Mouse (Mus musculus): Measurements from ENCODE around the gene Sez6l.

Gene Sez6l

DNA sequence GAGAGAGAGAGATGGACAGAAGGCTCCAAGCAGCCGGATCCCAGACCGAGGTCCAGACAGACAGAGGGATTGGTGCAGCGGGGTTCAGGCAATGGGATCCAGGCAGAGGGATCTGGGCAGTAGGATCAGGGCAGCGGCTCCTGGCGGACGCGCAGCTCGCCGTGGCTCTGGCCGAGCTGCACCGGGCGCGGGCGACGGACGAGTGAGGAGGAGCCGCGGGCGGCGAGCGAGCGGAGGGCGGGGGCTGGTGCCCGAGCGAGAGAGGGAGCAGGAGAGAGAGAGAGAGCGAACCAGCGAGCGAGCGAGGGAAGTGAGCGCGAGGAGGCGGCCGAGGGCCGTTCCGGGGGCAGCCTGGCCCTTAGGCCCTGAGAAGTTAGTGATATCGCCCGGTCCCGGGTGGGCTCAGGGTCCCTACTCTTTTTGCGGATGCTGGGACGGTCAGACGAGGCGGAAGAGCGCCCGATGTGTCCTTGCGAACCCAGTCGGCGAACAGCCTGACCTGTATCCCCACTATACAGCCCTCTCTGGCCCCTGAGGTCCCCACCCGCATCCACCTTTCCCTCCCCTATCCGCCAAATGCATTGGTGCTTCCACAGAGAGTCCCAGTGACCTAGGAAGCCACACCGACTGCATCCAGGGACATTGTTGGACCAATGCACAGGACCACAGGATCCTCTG lies at the start of gene Sez6l:
Gene Sez6l (minus strand): TSS at position 193 of the 678 bp plus-strand sequence.
- in situ Hi-C loops (cut with MboI, MseI): no loop called here

DNA sequence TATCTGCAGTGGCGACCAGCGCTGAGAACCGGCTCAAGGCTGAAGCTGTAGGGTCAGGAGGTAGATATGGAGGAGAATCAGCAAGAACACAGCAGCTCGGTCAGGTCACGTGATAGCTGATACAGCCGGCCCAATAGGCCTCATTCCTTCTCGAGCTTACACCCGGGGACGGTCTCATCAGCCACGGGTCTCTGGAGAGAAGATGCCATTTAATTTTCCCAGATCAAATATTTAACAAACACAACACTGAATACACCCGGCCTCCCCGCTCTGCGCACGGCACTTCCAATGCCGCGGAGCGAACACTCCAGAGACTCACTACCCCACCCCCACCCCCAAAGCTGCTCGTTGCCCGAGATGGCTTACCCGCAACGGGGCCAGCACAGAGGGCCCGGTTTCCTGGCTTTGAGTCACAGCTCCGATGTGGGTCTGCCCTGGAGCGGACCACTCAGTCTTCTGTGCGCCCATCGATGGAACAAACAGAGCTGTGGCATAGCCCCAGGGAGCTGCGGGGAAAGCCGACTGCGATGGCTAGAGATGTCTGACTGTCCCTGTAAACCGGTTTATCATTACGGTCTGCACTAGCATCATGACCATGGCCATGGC lies 48.7 kb upstream of the Sez6l start:
- in situ Hi-C loops (cut with MboI, MseI): no loop called here

DNA sequence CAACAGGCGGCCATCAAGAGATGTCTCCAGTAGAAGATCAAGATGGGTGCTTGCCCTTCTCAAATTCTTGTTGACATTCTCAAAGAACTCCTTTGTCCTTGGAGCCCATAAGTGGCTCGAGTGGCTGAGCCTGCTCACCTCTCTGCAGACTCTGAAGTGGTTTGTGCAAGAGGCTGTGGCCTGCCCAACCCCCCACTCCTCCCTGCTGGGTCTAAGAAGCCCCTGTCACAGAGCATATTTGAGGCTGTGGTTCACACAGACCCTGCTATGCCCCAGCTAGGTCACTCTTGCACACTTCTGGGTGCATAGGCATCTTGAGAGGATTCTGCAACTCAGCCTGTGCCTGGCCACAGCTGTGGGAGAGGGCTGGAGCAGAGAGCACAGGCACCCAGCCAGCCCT lies 46.0 kb upstream of the Sez6l start:
- in situ Hi-C loops (cut with MboI, MseI): no loop called here

DNA sequence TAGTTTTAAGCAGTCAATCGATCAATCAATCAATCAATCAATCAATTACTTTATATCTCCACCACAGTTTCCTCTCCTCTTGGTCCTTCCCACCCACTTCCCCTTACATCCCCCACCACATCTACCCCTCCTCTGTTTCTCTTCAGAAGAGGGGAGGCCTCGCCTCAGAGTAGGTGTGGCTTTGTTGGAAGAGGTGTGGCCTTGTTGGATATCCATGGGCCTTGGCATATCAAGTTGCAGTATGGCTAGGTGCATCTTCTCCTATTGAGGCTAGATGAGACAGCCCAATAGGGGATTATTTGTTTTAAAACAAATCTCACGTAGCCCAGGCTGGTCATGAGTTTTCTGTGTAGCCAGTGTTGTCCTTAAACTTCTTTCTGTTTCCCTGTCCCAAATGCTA lies 43.3 kb upstream of the Sez6l start:
- in situ Hi-C loops (cut with MboI, MseI): no loop called here

DNA sequence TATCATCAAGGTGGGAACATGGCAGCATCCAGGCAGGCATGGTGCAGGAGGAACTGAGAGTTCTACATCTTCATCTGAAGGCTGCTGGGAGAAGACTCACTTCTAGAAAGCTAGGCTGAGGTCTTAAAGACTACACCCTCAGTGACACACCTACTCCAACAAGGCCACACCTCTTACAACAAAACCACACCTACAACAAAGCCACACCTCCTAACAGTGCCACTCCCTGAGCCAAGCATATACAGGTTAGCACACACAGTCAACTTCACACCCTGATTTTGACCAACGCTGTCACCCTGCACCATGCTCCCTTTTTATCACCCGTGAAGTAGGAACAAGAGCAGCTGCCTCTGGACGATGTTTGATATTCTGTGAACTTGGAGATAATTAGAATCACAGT lies 42.4 kb upstream of the Sez6l start:
- in situ Hi-C loops (cut with MboI, MseI): no loop called here

DNA sequence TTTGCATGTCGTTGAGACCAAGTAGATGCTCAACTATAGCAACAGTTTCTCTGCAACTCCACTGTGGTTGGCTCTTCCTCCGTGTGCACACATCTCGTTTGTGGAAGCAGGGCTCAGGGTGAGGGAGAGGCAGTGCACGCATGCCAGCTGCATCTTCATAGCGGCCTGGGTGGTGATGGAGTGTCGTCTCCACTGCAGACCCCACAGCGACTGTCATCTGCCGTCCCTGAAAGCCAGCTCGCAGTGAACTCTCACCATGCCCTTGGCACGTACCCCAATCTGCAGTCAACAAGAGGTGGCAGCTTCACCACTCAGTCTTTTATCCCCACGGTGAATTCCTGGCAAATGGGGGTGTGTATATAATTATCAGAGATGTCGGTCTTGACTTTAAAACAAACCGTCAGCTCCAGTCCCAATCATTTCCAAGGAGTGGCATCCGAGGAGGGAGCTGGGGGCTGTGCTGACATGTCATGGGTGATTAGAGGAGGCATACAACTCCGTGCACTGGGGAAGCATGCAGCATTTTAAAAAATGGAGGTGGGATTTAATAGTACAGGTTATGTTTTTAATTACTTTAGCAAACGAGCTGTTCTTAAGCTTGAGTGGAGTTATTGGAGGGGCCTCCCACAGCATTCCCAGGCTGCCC lies 40.7 kb upstream of the Sez6l start:
- in situ Hi-C loops (cut with MboI, MseI): no loop called here

DNA sequence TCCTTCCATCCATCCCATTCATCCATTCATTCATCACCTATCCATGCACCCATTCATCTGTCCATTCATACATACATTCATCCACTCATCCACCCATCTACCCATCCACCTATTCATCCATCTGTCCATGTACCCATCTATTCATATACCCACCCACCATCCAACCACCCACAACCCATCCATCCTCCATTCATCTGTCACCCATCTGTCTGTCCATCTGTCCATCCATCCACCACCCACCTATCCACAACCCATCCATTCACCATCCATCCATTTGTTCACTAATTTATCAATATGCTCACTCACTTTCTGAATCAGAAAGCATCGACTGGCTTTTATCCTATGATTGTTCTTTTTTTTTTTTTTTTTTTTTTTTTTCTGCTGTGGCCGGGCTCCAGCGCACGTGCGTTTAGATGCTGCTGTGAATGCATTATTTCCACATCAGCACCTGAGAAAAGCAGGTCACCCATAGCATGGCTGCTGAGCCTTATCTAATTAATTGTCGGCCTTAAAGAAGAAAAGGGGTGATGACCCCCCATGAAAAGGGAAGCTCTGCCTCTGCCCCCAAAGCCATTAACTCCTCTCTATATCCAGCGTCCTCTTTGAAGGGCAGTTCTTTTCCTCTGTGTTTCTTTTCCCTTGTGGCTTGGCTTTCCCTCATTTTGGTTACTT lies 39.1 kb upstream of the Sez6l start:
- in situ Hi-C loops (cut with MboI, MseI): no loop called here

DNA sequence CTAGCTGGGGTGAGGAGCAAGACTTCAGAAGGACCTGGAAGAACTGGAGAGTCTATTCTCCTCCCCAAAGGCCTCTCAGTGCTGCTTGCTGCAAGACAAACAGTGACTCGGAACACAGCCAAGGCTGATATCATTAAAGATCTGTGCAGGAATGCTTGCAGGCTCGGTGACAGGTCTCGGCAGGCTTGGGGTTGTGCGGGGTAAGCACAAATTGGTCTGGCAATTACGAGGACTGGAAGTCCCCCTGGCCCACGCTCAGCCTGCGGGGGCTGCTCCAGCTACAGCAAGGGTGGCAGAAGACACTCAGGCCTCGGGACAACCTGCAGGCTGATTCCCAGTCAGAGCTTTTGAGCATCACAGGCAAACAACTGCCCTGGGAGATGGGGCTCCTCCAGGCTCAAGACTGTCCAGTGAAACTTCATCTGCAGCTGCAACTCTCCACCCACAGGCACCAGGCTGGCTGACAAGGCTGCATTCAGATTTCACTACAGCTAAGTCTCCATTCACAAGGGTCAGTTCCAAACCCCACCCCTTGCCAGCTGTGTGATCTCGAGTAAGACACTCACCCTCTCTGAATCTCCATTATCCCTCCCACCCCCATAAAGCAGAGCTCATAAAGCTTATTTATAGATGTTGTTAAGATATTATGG lies 31.0 kb upstream of the Sez6l start:
- in situ Hi-C loops (cut with MboI, MseI): no loop called here

DNA sequence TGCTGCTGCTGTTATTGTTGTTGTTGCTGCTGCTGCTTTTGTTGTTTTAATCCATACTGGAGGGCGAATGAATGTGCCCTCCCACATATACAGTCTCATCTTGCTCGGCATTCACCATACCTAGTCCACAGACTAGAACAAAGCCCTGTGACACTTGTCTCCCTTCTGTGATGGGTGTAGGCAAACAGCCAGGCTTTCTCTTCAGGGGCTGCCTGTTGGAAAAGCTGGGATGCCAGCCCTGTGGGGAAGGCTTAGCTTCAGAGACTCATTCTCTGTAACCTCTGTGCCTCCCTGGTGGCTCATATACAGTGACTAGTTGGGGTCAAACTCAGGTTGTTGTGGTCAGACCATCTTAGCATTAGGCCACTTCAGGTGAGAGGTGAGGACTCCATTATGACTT lies 30.1 kb upstream of the Sez6l start:
- in situ Hi-C loops (cut with MboI, MseI): no loop called here

DNA sequence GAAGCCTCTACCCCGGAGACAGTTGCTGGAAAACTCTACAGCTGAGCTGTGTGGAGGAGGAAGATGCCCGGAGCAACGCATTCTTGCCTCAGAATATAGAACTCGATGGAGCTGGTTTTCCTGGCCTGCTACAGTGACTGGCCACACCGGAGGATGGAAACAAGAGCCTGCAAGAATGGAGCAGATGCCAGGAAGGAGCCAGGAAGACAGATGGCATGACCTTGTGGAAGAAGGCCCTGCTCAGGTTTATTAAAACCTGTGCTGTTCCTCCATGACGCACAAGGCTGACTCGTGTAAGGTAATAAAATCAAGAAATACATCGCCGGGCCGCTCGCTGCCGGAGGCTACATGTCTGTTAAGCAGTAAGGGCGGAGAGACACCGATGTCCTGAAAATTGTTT lies 28.4 kb upstream of the Sez6l start:
- in situ Hi-C loops (cut with MboI, MseI): no loop called here

DNA sequence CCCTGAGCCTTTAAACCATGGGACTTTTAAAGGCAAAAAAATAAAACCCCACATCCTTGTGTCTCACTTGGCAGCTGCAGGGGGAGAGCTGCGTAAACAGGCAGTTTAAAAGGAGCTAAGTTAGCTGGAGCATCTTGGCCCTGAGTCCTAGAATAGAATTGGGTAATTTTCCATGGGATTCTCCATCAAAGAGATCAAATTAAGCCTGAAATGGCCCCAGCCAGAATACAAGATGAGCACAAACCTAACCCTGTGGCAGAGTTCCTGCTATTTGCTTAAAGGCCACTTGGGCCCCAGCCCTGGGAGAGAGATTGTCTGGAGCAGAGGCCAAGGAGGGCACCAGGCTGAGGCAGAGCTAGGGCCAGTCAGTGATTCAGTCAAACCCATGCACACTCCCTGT lies 27.3 kb upstream of the Sez6l start:
- in situ Hi-C loops (cut with MboI, MseI): no loop called here

DNA sequence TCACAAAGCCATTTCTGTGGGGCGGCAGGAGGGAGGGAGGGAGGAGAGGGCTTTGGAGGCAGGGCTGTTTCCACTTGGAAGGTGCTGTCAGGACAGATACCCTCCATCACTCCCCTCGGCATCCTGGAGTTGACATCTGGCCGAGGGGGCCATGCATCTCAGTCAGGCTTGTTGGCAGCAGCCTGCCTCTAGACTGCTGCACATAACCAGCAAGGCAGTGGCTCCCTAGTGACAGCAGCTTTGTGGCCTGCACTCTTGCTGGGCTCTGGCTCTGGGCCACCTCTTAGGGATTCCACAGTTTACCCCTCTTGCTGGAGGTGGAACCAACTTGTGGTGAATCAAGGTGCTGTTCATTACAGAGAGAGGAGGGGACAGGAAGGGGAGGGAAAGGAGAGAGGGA lies 26.6 kb upstream of the Sez6l start:
- in situ Hi-C loops (cut with MboI, MseI): no loop called here

DNA sequence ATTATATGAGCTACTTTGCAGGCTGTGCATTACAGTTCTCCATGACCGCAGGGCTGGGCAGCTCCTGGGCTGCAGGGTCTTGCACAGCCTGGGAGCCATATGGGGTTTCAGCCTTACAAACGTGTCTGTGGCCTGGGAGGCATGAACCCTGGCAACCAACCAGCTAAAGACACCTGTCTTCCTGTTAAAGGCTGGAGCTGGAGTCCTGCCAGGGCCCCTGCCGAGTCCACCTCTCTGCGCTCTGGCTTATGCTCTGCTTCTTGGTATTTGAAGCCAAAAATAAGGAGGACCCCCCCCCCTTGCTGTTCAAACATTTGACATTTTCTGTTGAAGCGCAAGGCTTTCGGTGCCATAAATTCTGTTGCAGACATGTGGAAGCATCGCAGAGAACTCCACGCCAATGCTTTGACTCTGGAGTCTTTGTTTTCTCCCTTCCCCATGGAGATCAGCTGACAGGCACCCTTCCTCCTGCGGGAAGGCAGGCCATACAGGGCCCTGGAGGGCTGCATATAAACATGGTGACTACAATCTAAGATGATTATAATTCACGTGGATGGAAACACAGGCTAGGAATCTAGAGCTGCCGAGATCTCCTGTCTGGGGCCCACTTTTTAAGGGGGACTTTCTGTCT lies 23.4 kb upstream of the Sez6l start:
- in situ Hi-C loops (cut with MboI, MseI): no loop called here

DNA sequence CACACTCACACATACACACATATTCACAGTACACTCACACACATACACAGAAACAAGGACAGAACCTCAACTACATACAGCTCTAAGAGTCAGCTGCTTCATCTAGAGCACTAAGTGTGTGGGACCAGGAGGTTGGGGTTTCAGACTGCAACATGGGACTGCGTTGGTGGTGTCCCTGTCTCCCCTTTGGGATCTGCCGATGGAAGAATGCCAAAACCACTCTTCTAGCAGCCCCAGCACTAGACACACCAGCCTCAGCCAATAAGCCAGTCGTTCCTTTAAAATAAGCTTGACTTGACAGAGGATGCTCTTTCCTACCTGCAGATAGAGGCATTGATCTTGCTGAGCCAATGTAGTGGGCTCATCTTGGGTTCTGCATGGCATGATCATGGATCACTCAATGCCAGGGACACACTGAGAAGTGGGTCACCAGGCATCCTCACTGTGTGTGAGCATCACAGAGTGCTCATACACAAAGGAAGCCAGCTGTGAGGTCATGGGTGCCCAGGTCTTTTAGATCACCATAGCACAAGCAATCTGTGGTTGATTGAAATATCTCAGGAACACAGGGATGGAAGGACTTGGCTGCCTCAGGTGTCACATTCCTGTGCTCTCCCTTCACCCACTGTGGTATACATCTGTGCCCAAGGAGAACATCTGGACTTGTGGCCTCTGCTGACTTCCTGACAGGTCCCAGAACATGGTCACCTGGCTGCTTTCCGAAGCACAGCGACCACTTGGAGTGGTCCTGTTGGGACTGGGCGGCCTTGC lies 22.7 kb upstream of the Sez6l start:
- in situ Hi-C loops (cut with MboI, MseI): no loop called here

DNA sequence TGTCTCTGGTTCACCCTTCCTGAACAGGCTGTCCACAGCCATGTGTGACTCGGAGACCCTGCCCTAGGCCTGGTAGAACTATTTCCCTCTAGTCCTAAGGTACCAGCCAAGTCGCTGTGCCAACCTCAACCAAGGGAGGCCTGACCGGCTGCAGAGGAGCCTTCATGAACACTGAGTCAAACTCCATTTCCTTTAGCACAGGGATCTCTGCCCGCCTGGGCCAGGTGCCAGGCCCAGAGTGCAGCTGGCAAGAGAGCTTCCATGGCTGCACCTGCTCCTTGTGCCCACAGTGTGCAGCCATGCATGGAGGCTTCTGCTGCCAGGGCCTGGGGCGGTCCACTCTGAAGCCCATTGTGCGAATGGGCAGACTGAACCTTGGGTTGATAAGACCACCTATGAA lies 20.9 kb upstream of the Sez6l start:
- in situ Hi-C loops (cut with MboI, MseI): no loop called here

DNA sequence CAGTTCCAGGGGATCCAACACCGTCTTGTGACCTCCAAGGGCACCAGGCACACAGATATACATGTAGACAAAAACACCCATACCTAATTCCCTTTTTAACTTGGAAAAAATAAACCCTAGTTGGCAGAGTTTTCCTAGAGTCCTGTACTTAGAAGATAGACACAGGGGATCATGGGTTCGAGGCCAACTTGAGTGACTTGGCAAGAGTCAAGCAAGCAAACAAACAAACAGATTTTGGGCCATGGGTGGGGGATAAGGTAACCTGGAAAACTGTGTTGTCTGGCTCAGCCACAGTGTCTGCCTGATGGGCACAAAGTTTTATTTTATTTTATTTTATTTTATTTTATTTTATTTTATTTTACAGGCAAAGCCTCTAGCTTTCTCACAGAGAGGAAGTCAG lies 20.3 kb upstream of the Sez6l start:
- in situ Hi-C loops (cut with MboI, MseI): no loop called here

DNA sequence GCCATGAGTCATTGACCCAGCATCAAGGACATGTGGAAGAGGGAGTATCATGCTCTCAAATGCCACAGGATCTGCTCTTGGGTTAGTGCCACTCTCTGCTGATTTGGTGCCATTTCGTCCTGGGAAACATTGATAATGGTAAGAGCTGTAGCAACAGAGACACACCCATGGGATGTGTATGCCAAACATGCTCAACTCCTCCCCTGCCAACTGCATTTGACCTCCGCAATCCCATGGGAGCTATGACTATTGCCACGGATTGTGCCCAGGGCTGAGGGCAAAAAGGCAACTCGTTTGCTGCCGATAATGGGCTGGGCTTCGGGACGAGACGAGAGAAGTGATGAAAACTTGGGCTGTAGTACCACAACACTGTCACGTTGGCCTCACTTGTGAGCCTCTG lies 19.7 kb upstream of the Sez6l start:
- in situ Hi-C loops (cut with MboI, MseI): no loop called here

DNA sequence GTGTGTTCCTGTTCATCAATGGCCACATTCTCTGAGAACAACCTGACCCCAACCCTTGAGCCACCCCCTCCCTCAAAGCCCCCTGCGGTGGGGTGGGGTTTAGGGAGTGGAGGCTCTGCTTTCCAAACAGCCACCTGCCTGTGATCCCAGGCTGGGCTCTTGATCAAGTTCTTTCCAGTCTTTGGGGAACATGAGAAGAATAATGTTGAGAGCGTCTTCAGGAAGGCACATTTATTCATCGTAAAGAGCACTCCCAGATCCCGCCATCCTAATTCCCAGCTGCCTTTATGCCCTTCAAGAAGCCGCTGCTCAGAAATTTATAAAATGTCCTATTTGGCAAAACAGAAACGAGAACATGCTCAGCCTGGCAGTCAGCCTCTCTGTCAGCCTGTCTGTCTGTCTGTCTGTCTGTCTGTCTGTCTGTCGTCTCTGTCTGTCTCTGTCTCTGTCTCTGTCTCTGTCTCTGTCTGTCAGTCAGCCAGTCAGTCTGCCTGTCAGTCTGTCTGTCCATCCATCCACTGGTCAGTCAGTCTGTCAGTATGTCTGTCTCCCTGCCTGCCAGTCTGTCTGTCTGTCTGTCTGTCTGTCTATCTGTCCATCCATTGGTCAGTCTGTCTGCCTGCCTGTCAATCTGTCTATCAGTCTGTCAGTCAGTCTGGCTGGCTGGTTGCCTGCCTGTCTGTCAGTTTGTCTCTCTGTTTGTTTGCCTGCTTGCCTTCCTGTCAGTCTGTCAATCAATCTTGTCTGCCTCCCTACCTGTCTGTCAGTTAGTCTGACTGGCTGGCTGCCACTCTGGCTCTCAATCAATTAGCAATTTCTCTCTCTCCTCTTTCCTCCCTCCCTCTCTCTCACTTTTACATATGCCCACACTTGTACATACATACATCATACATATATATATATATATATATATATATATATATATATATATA lies 19.0 kb upstream of the Sez6l start:
- in situ Hi-C loops (cut with MboI, MseI): no loop called here

DNA sequence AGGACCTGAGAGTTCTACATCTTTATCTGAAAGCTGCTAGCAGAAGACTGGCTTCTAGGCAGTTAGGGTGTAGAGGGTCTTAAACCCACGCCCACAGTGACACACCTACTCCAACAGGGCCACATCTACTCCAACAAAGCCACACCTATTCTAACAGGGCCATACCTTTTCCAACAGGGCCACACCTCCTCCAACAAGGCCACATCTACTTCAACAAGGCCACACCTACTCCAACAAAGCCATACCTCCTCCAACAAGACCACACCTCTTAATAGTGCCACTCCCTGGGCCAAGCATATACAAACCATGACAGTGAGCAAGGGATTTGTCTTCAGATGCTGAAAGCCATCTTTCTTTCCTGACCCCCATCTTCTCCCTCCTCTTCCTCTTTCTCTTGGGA lies 14.7 kb upstream of the Sez6l start:
- in situ Hi-C loops (cut with MboI, MseI): no loop called here

DNA sequence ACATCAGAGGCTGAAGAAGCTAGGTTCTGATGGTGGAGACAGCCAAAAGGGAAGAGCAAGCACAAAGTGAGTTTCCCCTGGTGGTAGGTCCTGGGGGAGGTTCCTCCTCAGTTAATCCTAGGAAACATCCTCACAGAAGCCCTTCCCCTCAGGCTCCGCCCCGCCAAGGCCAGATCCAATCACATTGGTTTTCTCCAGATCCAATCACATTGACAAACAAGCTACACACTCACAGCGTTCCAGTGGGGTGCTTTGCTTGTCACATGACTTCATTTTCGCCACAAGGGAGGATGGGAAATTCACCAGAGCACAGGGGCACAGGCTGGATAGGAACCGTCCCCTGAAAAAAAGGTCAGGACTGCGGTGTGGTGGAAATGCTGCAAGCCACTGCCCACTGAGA lies 9.1 kb upstream of the Sez6l start:
- in situ Hi-C loops (cut with MboI, MseI): no loop called here
